Mouse (Mus musculus): ENCODE measurements around the gene Parp8.

The Parp8 gene

DNA sequence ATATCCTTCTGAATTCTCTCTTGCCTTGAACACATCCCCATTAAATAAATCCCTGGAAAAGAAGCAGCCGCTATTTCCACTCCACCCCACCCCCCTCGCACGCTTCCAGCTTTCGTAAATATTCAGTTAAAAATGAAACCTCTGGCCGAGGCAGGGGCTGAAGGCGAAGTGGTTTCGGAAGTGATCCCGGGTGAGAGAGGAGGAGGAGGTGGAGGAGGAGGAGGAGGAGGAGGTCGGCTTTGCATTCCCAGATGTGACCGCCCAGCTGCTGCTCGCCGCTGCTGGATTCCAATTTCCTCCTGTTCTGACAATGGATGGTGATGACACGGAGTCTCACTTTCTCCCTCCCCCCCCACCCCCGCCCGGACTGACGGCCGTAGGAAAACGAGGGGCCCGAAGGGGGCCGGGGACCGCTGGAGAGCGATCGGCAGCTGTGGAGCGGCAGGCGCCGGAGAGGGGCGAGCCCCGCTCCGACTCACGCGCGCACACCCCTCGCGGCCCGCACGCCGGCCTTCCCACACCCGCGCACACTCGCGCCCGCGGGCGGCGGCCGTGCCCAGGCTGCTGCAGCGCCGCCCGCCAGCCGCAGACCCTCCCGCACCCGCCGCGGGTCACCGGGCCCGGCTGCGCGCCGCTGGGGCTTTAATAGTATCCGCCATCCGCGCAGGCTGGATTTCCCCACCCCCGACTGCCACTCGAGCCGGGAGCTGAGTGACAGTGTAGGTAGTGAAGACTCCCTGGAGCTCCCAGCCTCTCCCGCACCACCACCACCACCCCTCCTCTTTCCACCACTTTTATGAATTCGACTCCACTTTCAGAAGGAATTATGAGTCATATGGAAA is at the start of gene Parp8:
Gene Parp8 (minus strand): TSS at position 312 of the 842 bp plus-strand sequence.
- DNase-seq (ENCODE audit: low read depth, low spot score) = no peak

DNA sequence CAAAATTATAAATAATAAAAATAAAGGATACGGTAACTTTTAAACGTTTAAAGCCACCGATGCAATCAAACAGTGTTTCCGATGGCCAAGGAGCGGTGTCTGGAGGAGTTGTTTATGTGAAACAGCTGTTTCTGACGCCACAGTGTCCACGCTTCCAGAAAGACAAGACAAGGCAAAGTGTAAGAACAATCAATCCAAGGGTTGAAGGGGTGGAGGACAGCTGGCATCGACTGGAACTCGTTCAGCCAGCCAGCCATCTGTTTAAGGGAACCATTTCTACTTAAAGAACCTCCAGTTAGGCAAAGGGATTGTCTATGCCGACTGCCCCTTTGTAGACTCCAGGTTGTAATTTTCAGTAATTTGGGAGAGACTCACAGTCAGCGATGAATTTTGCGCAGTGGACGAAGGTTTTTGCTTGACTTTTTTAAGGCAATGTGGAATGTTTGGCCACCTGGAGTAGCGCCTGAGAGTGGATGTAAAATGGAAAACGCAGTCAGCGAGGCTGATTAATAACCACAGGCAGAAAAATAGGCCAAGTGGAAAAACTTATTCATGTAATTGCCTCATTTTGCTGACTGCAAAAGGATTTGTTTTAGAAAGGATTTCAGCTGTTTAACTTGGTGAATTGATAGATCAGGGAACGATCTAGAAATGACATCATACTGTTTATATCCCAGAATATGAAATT is 37.4 kb upstream of the Parp8 start:
- no peak for DNase-seq (ENCODE audit: low read depth, low spot score)

DNA sequence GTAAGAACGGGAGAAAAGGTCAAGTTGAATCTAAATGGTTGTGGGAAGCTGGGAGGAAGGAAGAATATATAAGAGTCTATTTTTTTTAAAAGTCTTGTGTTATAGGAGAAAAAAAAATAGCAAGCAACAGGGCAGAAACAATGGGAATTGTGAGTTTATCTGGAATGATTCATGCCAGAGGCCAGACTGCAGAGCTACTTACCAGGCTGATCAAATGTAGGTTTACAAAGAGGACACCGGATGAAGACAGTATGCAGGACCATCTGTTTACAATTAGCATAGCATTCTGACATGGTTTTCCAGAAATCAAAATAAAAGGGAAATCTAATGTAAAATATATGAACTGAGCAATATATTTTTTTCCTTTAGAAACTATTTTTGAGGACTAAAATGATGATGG is 31.1 kb upstream of the Parp8 start:
- DNase-seq (ENCODE audit: low read depth, low spot score) = no peak

DNA sequence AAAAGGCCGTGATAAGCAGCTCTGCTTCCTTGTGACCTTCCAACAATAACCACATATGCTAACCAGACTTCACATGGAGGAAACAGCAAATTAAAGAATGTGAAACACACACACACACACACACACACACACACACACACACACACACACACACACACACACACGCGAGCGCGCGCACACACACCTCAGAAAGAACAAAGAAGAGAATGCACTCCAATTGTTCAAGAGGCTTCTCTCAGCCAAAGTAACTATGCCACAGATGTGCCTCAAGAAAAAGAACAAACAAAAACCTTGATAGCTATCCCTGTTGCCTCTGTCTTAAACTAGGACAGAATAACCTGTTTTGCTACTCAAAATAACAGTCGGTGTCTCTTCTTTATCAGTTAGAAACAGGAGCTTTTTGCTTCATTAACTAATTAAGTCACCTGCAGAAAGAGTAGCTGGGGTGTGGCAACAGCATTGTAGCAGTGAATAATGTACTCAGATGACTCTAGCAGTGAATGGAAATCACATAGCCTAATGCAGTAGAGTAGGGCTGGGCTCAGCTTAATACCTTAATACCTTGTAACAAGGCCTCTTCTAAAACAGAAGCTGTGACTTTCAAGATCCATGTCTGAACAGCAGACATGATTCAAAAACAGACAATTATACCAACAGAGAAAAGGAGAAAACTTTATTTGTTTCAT is 29.6 kb upstream of the Parp8 start:
- DNase-seq (ENCODE audit: low read depth, low spot score) = no peak

DNA sequence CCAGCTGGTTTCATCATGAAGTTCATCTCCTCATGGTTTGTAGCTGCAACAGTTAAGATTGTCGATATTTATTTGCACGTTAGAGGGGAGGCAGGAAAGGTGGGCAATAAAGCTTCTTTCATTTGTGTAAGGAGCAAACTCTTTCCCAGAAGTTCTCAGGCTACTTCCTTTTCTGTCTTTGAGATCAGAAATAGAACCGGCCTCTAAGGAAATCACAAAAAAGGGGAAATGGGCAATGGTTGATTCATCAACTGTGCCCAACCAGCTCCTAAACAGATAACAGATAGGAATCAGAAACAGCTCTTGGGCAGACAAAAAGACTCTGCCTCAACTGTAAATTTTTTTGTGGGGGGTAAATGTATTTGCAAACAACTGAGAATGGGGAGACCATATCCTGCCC is 27.4 kb upstream of the Parp8 start:
- no peak for DNase-seq (ENCODE audit: low read depth, low spot score)

DNA sequence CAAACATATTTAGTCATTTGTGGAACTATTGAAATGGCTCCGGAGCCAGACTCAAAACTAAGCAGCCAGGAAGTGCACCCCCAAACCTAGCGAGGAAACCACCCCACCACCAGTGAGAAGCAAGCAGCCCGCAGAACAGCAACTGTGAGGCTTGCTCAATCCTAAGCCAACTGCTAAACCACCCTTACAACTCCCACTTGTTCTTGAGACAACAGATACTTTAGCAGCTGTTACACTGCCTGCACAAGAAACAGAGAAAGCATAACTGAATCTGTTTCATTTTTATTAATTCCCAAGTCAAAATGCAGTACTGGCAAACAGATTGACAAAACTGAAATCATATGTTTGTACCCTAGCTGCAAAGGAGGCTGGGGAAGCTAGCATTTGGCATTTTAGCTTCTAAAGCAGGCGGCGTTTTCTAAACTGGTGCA is 23.2 kb upstream of the Parp8 start:
- DNase-seq (ENCODE audit: low read depth, low spot score) = no peak

DNA sequence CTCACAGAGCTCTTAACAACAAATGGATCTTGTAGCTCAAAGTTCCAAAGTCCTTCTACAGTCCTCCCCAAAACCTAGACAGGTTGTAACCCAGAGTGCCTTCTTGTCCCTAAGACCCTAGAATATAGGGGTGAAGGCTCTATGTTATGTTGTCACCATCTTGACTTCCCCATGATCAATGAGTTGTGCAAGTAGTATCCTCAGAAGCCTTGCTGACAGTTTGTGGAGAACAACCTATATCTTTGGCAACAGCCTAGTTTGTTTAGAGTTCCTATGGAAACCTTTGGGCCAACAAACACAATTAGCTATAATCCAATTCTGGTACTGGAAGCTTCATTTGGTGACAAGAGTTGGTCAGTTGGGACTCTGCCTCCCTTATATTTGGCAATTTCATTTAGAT is 18.2 kb upstream of the Parp8 start:
- no peak for DNase-seq (ENCODE audit: low read depth, low spot score)

DNA sequence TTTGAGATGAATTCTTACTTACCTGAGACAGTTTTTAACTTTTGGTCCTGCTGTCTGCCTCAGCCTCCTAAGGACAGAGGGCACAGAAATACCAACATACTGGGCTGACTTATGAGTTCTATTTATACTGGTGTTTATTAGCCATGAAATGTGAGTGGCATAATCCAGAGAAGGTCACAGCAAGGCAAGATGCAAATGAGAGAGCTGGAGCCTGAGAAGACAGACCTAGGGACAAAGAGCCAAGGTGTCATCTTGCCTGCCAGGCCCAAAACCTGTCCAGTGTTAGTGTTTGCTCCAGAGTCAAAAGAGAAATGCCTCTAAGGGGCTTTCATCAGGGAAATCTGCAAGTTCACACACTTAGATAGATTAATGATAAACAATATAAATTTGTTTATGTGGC is 15.7 kb upstream of the Parp8 start:
- DNase-seq (ENCODE audit: low read depth, low spot score) = no peak

DNA sequence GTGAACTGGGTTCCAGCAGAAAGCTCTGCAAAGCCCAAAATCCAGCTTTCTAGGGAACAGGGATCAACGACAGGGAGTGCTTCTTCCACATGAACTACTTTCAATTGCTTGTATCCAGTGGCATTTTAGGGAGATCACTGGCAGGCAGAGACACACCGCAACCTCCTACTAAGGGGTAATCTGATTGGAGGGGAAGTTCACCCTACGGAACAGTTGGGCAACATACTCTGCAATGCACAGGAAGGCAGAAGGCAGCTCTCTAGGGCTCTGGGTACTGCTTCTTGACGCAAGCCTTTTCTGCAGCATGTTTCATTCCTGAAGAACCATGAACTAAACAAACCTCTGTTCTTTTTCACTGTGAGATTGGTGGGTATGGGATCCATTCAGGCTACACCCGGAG is 10.9 kb upstream of the Parp8 start:
- no peak for DNase-seq (ENCODE audit: low read depth, low spot score)

DNA sequence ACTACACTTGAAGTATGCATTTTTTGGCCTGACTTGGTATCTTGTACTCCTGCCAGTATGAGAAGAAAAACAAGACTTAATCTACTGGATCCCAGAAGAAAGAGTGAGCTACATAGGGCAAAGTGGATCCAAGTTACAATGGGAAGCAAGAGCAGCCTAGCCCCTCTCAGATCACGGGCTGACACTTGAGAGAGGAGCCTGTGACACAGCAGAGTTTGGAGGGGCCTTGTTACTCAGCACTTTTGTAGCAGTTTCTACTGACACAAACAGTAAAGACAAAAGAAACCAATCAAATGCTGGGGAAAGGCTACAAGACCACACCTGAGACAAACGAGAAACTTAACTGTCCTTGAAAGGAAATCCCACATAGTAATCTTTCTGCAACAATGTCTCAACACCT is 9.8 kb upstream of the Parp8 start:
- no peak for DNase-seq (ENCODE audit: low read depth, low spot score)

DNA sequence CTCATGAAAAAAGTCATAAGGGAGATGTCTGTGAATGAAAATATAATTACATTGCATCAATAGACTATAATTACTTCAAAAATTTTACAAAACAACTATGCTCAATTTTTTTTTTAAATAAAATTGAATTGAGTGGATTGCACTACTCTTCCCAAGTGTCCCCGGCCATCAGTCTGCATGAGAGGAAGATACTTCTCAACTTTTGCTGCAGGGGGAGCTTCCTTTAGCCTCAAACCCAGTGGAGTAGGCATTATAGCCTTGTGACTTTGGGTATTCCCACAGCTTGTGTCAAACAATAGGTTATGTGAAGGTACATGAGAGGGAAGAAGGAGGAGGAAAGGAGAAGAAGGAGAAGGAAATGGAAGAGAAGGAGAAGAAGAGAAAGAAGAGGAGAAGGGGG is 9.3 kb upstream of the Parp8 start:
- DNase-seq (ENCODE audit: low read depth, low spot score) = no peak

DNA sequence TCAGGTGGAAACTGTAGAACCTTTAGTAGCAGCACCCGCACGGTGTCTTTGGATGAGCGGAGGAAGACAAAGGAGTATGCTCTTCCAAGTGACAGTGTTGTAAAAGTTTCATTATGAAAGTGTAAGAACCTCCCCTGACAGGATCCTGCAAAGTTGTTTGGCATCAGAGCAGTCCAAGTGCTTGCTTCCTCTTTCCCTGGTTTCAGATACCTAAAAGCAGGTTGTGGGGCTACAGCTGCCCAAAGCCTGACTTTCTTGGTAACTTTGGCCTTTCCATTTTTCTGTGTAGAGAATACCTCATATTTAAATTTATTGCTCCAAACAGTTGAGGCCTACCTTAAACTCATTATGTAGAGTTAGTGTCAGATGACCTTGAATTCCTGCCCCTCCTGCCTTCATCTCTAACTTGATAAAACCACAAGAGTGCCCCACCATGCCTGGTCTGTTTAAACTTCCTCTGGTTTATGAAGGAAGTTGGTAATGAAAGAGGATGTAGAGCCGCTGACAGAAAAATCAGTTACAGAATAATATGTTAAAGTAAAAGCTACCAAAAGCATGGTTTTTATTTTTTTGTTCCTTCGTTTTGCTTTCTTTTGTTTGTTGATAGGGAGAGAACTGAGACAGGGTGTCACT is 8.5 kb upstream of the Parp8 start:
- no peak for DNase-seq (ENCODE audit: low read depth, low spot score)

DNA sequence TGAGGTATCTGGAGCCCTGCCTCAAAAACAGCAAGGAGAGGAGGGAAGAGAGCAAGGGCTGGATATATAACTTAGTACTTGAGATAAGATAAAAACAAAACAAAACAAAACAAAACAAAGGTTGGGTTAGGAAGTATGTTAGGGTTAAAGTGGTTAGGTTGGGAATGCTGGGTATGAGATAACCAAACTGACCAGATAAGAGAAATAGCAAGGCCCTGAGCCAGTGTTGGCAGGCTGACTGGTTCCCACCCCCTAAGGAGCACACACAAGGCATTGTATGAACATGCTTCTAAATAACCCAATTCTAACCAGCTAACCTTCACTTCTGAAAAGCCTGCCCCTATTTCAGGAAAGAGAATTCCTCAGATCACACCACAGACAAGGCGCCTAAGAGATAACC is 7.1 kb upstream of the Parp8 start:
- no peak for DNase-seq (ENCODE audit: low read depth, low spot score)

DNA sequence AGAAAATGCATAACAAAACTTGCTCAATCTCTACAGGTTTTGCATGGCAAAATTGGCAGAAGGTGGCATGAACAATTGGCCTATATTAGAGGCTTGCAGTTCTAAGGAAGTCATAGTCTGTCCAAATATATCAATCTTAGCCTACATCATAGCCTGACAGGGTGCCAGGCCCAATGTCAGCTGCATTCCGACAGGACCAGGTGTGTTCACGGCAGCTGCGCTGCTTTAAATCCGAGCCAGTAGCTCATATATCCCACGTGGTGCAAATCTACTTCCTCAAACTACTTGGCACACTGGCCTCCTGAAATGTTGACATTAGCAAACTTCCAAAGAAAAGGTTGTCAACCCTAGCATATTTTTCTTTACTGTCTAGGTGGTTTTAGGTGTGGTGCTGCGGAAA is 6.2 kb upstream of the Parp8 start:
- no peak for DNase-seq (ENCODE audit: low read depth, low spot score)

DNA sequence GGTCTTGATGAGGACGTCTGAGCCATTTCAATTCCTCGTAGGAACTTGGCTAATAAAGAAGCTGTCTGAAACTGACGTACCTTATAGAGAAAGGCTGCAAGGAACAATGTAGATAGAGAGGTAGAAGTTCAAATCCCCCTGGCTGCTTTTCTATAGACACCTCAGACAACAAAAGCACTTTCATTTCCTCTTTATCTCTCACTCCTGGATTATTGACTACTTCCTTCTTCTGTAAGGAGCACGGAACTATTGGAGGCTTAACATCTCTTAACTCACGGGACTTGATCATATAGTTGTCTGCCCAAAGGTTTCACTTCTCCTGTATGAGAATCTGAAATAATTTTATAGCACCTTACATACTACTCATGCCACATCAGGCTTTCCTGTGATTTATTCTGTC is 2.9 kb upstream of the Parp8 start:
- DNase-seq (ENCODE audit: low read depth, low spot score) = no peak

DNA sequence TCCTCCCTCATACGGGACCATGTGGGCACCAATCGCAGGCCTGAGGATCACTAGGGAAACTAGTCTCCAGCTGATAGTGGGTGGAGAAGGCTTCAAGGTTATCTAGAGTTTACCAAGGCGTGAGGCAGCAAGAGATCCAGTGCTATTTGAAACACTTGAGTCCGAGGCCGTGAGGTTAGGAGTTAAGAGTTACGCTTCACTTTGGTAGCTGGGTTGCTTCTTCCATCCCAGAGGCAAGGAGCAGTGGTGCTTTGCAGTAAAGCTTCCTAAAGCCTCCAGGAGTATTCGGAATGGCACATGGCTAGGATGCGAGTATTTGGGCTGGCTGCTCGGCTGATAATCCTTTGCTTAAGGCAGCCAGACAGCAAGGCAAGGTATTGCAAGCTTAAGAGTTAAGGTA is 2.0 kb upstream of the Parp8 start:
- DNase-seq (ENCODE audit: low read depth, low spot score) = no peak

DNA sequence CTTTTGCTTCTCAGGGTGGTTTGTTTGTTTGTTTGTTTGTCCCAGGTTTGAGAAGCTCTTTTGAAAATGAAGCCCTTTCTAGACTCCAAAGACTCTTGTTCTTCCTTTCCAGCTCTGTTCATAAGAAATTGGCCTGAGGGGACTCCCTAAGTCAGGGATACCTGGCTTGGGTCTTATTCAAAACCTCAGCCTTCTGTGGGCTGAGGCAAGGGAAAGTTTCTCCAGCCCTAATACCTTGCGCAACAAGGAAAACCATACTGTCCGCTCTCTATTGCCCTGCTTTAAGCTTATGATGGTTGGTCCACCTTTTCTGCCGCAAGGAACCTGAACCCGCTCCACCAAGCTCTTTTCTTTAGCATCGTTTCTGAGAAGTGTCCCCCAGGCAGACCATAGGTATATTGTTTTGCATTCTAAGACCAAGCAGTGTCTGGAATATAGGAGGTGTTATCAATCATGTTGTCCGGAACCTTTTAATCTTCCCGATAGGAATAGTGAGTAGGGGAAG is 991 bp upstream of the Parp8 start:
- no peak for DNase-seq (ENCODE audit: low read depth, low spot score)

DNA sequence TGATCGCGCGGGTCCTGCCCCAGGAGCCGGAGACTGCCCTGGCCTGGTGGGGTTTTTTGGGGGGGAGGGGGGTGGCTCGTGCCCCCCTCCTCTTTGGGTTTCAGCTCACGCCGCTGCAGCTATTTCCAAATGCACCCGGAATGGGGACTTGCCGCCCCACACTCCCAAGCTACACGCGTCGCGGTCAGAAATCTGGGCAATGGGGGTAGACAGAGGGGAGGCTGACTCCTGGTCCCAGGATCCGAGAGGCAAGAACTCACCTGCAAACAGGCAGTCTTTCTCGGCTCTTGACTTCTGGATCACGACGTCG is 466 bp downstream of the Parp8 start:
- DNase-seq (ENCODE audit: low read depth, low spot score) = no peak

DNA sequence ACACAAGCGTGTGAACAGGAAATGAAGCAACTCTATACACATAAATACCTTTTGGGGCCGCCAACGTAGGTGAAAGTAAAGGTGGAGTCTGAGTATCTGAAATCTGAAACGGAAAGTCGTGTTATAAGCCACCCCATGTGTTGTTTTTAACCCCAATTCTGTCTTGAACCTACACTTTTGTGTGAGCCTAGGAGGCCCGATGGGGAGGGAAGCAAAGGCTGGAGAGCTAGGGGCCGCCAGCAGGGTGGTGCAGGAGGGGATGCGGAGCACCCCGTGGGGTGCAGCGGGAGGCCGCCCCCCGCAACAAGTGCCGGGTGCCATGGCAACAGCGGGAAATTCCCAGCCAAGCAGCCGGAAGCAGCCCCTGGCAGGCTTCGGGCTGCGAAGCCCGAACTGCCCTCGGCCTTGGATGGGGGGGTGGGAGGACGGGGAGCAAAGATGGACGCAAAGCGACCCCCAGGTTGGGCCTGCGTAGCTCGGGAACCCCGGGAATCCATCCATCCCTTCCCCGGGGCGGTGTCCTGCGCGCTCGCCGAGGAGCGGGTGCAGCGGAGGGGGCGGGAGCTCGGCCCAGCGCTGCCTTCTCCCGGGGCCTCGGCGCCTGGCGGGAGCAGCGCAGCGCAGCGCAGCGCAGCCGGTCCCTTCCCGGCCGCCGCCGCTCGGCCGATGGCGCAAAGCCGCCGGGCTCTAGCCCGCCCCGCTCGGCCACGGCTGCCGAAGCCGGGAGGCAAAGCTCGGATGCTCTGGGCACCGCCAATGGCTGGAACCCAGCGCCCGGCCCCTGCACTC is 1.0 kb downstream of the Parp8 start:
- no peak for DNase-seq (ENCODE audit: low read depth, low spot score)

DNA sequence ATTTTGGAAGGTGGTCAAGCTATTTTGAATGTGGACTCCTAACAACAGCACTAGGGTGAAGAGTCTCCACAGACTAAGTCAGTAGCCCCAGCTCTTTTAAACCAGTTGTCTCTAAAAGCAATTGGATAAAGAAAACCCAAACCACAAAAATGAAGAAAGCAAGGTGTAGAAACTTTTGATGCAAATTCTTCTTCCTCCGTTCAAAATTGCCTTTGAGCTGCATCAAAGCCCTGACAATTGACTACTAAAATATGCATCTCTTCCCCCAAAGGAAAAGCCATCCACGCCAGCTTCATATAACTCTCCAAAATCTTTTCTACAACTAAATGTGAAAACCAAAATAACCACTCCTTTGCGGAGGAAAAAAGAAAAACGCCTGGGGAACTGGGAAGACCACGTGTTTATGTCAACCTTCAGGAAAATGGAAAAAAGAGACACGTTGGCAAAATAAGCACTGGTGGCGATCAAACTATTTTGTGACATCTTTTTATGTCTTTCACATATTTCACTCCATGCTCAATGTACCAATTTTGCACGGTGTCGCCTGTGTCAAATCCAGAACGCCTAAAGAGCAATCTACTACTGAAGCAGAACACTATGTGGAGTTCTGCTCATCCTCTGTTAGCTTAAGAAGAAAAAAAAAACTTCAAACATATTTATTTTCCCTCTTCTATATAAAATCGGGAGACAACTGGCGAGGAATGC is 1.8 kb downstream of the Parp8 start:
- no peak for DNase-seq (ENCODE audit: low read depth, low spot score)

DNA sequence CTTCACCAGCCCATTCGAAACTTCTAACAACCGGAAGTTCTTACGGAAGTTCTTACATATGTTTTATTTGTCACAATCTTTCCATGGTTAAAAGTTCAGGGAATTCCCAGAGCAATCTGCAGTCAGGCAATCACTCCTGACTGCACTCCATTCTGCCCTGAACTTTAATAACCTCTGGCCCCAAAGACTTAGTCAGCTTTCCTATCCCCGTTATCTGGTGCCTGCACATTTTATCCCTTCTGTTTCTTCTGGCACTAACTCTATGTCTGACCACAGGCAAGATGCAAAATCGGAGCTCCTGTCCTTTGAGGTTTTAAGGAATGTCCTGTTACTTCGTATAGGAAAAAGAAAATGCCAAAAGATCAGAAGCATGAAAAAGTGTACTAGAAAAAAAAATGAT is 4.7 kb downstream of the Parp8 start:
- no peak for DNase-seq (ENCODE audit: low read depth, low spot score)
